Mouse (Mus musculus): ENCODE data around the gene Rpl24. TPM values are rescaled to one million over a fixed set of nuclear protein-coding genes. Genes with fewer than 3 reads are reported as not detected.
"Not testable (repeated sequence)": the region's sequence is repeated elsewhere in the genome, so short reads cannot be mapped to it uniquely, and the experiment has no call there.

Gene Rpl24
- 100 to 1,000 TPM; 538 to 568 TPM for total RNA-seq (2021)
- long read RNA-seq, experiment 1, transcript Rpl24-201 (6 exons, 677 nt), result major isoform, 395 of 412 reads
- long read RNA-seq, experiment 1, transcript Rpl24-204 (5 exons, 639 nt), result minor isoform, 8 of 412 reads
- long read RNA-seq, experiment 1, partial matches to known transcripts, result 3 of 412 reads
- long read RNA-seq, experiment 1, other reads (novel, unspliced or antisense), result 2 of 412 reads
- long read RNA-seq, experiment 2, transcript Rpl24-201 (6 exons, 677 nt), result major isoform, 342 of 355 reads
- long read RNA-seq, experiment 2, transcript Rpl24-204 (5 exons, 639 nt), result minor isoform, 8 of 355 reads
- long read RNA-seq, experiment 2, partial matches to known transcripts, result 2 of 355 reads
- long read RNA-seq, experiment 2, other reads (novel, unspliced or antisense), result 3 of 355 reads

GRCm38 (mm10) chr16:55966212-55966871 lies at the start of gene Rpl24:
Rpl24 (plus strand) TSS chr16:55966275.
- DNase-seq, result peak; percentile 96 to 98

- no peak for DNase-seq
These were observed 44.0 kb upstream of the Rpl24 start for GRCm38 (mm10) chr16:55922079-55922478.

- no peak for DNase-seq
These were observed 42.1 kb upstream of the Rpl24 start for GRCm38 (mm10) chr16:55924010-55924409.

- peak in 1 of 2 experiments; percentile 18 for DNase-seq
These were observed 32.3 kb upstream of the Rpl24 start for GRCm38 (mm10) chr16:55933681-55934343.

- DNase-seq, result peak; percentile 94 to 96
These were observed 31.5 kb upstream of the Rpl24 start, which contains the start of gene Cep97 for GRCm38 (mm10) chr16:55934453-55935037. Cep97 (minus strand) TSS chr16:55934855.

GRCm38 (mm10) chr16:55938761-55939160 lies 27.3 kb upstream of the Rpl24 start:
- DNase-seq, result no peak

GRCm38 (mm10) chr16:55939703-55940102 lies 26.4 kb upstream of the Rpl24 start:
- no peak for DNase-seq

GRCm38 (mm10) chr16:55940781-55941180 lies 25.3 kb upstream of the Rpl24 start:
- no peak for DNase-seq

- no peak for DNase-seq
These were observed 18.8 kb upstream of the Rpl24 start for GRCm38 (mm10) chr16:55947266-55947665.

- not testable (repeated sequence) for DNase-seq
These were observed 18.1 kb upstream of the Rpl24 start for GRCm38 (mm10) chr16:55947876-55948410.

- DNase-seq, result peak in 1 of 2 experiments; percentile 45
These were observed 17.1 kb upstream of the Rpl24 start for GRCm38 (mm10) chr16:55948963-55949362.

GRCm38 (mm10) chr16:55950462-55950861 lies 15.6 kb upstream of the Rpl24 start:
- no peak for DNase-seq

- DNase-seq, result peak; percentile 79 to 92
These were observed 15.0 kb upstream of the Rpl24 start for GRCm38 (mm10) chr16:55950946-55951678.

GRCm38 (mm10) chr16:55951679-55952327 lies 14.3 kb upstream of the Rpl24 start:
- no peak for DNase-seq

- no peak for DNase-seq
These were observed 13.3 kb upstream of the Rpl24 start for GRCm38 (mm10) chr16:55952771-55953170.

GRCm38 (mm10) chr16:55954196-55954595 lies 11.9 kb upstream of the Rpl24 start:
- DNase-seq, result not testable (repeated sequence)

GRCm38 (mm10) chr16:55963068-55963467 lies 3.0 kb upstream of the Rpl24 start:
- DNase-seq, result not testable (repeated sequence)

GRCm38 (mm10) chr16:55964126-55964949 lies 1.7 kb upstream of the Rpl24 start:
- DNase-seq, result peak; percentile 35 to 43

- no peak for DNase-seq
These were observed 1.1 kb downstream of the Rpl24 start for GRCm38 (mm10) chr16:55967221-55967620.

GRCm38 (mm10) chr16:55969147-55969546 lies 3.1 kb downstream of the Rpl24 start:
- peak in 1 of 2 experiments; percentile 46 for DNase-seq

Data from heart, adult 18-20 months (tissue).